Mouse (Mus musculus) cerebellum, adult 9-10 months (tissue): ENCODE data around the gene Pcare.
A peak's percentile ranks its signal among the peaks of the same experiment; 100 is the strongest.

Source experiments
- DNase-seq: peaks from one replicate; pipeline ENCODE4 v3.0.0; 2022

Pcare gene

DNA sequence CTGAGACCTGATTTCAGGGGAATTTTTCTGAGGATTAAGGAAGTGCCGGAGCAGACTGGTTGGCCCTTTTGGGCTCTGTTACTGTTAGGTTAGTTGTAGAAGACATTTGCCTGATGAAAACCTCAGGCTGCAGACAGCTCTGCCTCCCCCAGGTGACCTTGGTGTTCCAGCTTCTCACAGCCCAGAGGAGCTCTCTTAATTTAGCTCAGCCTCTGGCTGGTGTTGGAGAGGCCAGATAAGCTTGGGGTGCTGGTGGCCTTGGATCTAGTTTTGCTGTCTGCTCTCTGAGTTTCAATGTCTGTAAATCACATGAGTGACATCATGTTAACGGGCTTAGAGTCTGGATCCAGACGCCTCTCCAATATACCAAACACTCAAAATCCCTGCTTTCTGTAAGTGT lies 31.7 kb downstream of the Pcare start:
- no peak for DNase-seq

DNA sequence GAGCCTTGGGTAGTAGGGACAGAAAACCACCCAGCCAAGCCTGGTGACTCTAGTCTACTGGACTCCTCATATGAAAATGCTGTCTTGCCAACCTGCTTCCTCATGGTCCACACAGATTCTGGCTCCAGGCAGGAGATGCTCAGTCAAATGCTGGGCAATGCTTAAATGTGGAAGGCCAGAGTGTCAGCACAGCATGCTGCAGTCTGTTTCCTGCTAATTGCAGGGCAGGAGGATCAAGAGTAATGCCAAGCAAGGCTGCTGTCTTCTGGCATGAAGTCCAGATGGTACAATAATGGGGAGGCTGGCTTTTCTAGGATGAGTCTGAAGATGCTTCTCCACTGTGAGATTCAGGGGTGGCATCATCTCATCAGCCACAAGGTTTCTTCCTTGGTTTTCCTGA lies 32.3 kb downstream of the Pcare start:
- DNase-seq = peak; percentile 80

DNA sequence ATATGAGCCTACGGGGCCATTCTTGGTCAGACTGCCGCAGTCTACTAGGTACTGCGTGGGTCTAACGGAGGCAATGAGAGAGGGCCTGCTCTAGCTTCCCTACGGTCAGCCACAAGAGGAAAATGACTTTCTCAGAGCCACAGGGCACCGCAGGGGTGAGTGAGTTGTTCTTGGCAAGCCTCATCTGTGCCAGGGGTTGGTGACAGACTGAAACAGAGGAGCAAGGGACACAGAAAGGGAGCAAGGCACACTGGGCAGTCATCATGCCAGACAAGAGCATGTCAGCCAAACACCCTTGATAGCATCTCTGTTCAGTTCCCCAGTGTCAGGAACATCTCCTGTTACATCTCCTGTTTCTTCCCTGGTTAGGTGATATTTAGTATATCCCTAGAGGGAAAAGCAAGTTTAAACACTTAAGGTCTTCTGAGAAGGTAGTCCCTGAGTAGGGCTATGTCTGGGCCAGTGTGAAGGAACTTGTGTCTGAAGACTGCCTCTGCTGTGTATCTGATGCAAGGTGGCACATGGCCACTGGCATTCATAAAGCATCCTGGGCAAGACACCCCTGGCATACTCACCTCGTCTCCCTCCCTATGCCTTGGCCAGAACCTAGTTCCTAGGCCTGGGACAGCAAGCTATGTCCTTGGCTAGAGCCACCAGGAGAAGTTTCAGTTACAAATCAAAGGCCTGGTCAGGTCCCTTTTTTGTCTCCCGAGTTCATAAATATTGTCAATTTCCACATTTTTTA lies 34.6 kb downstream of the Pcare start:
- DNase-seq = no peak

DNA sequence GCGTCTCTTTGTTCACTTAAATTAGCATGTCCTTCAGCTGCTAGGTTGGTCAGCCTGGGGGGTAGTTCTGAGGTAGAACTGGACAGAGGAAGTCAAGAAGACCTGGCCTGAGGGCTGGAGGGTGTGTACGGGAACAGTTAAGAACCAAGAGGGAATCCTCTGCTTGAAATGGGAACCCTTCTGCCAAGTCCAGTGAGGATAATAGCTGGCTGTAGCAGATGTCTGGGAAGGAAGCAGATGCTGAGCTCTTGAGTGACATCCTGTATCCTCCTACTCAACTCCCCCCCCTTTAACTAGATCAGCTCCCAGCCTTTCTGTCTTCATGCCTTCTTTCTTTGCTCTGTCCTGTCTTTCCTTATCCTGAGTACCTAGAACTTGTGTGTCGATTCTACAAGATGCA lies 37.7 kb downstream of the Pcare start:
- DNase-seq = no peak

DNA sequence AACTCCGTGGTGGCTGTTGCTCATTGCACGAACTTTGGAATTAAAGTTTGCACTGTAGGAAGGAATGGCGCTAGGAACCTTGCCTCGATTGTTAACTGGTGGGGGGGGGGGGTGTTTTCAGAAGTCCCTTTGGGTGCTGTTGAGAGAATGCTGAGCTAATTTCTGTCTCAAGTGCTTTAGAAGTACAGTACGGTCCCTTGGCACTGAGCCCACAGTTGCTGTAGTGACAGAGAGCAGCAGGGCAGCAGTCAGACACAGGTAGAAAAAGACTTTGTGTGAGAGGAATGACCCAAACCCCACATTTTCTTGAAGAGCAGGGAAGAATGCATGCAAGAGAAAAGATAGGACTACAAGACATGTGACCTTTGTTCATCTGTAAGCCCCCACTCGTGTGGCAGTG lies 40.4 kb downstream of the Pcare start:
- no peak for DNase-seq

DNA sequence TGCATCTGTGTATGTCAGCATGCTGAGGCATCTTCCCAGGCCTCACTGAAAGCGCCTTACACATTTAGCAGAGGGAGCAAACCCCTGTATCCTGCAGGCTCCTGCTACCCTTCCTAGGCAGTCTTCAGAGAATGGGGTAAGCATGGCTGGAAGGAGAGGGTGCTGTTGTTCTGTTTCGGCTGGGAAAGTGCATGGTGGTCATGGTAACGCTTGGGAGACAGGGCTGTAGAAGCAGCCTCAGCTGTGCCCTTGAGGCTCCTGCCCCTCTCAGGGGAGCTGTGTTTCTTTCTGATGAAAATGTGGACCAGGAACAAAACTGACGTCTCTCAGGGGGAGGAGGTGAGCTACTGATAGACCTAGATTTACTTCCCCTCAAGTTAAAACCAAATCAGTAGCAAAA lies 45.0 kb downstream of the Pcare start:
- no peak for DNase-seq

DNA sequence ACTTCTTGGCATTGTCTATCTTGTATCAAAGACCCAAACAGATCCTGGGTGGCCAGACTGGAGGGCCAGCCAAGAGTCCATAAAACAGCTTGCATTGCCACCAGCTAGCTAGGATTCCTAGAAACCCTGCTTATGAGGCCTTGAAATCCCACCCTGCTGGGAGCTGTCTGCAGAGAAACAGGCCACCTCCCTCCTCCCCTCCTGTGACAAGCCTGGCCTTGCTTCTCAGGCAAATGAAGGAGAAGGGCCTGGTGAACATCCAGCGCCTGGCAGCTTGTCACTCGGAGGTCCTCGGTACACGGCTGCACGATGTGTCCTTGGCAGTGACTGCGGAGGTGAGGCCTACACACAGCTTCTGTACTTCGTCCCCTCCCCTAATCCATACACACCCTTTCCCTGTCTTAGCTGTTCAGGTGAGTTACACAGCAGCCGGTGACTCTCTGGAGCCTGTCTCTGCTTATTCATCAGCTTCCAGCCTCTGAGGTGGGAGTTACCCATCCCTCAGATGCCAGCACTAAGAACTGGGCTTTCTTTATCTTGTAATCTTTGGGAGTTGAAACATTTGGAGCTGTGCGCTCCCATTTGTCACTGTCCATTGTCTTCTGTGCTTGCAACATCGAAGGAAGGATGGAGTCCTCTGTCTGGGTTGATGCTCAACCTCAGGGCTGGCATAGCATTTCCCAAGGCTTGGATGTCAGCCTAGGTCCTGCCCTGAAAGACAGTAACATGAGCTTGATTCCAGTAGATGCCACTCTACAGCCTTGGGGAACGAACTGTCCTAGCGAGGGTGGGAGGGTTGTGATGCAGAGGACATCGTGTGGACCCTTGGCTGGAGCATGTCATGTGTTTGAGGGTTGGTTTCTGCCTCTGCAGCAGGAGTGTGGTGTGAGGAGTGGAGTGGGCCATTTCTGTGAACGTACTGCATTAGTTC lies 46.9 kb downstream of the Pcare start:
- no peak for DNase-seq

DNA sequence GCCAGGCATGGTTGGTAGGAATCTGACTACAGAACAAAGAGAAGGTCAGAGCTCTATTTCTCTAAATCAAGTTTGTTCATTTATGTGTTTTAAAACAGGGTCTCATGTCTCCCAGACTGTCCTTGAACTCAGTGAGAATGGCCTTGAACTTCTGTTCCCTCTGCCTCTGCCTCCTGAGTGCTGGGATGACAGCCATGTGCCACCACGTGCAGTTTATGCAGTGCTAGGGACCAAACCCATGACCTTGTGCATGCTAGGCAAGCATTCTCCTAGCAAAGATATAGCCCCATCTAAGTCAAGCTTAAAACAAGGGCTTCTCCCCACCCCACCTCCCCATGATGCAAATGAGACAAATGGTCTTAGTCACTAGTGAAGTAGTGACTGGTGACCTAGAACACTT lies 47.6 kb downstream of the Pcare start:
- no peak for DNase-seq

DNA sequence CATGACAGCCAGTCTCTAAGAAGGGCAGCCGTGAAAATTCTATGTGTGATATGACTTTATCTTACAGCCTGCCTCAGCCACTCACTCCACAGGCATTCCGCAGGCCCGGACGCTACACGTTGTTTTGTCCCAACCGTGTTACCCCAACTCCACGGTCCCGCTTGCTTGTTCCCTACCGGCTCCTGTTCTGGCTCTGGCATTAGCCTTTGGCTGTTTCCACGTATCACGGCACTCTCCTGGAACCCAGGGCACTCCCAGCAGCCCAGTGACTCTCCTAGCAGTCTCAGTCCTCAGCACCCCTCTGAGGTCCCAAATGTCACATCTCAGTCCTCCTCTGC lies 54.1 kb downstream of the Pcare start:
- no peak for DNase-seq

DNA sequence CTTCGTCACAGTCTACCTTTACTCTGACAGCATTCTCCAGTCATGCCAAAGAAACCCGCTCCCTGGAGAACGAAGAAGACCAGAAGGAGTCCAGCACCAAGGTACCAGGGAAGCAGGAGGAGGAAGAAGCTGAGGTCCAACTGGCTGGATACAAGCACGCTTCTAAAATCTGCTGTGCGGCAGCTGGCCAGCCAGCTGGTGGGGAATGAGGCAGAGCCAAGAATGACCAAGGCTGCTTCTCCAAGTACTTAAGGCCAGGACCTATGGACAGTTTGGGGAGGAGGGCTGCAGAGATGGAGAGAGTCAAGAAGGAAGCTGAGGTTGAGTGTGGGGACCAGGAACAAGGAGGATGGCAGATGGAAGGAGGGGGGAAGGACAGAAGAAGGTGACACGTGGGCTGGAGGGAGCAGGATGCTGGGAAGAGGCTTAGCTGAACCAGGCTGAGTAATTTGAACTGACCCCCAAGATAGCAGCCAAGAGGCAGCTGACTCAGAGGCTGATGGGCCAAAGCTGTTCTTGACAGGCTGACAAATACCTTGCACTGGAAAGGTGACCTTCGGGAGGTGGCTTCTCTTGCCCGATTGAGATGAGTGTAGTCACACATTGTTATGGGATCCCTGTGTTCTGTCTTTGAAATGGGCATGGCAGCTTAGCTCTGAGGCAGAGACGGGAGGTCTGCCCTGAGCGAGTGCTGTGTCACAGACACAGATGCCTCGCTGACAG lies 54.6 kb downstream of the Pcare start:
- no peak for DNase-seq

DNA sequence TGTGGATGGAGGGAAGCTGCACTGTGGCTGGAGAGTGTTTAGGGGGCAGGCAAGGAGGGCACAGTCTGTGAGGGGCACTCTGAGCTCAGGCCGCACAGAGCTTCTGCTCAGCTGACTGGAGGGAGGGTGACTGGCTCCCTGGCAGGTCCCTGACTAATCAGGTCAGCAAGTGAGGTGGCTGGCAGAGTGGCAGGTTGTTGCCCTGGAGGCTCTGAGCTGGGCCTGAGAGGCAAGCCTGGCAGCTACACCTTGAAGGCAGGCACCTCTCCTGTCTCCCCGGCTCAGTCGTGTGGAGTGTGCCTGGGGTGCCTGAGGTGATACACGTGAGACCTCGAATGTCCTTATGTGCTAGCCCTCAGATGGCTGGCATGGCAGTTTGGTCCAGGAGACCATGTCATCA lies 56.3 kb downstream of the Pcare start:
- DNase-seq = no peak

DNA sequence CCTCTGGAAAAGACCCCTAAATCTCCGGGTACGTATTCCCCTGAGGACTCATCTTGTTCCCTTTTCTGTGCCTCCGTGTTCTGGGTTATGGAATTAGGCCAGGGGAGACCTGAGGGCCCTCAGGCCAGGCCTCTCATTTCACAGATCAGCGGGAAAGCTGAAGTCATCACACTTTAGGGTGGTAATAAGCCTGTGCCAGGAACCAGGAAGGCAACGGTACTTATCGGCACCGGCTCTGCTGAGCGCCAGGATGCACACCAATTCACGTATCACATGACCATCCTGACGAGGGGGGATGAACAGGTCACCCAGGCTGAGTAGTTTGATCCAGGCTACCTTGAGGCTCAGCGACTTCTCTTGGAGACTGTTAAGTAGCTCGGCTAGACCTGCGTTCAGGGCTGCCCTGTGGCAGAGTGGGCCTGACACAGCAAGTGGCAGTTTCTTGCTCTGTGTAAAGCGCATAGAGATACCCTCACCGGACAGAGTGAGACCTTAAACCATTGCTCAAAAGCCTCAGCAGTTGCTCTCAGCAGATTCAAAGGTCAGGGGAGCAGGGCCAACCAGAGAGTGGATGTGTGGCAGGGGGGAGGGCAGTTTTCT lies 56.9 kb downstream of the Pcare start:
- no peak for DNase-seq

DNA sequence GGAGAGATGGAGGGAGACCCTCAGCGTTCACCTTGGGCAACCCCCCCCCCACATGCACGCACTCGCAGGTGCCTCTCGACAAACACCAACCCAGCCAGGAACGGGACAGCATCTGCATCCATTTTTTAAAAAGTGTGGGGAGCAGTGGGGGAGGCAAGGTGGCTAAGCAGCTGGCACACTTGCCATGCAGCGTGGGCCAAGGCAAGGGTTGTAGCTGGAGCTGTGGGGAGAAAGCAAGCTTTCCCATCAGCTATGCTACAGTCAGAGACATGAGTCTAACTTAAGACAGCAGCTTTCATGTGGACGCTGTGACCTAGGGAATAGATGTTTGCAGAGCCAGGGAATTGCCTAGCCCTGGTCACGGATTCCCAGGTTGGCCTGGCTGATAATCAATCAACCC lies 57.5 kb downstream of the Pcare start:
- no peak for DNase-seq

DNA sequence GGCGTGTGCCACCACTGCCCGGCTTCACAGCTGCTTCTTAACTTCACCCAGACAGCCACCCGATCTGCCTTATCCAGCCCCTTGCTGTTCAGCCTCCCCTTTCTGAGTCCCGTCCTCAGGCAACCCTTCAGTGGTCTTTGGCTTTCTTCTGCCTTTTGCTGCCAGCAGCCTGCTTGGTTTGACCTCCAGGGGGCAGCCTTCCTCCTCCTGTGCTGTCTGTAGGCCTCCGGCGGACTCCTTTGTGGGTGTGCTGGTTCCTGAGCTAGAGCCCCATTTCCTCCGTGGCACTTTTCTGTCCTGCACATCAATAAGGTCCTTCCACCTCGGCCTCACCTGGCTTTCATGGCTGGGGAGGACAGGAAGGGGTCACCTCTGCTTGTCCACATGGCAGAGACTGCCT lies 58.9 kb downstream of the Pcare start:
- no peak for DNase-seq
